Mouse (Mus musculus) liver, embryonic 14.5 days (tissue): Measurements from ENCODE around the gene Trim71. TPM values are rescaled to one million over a fixed set of nuclear protein-coding genes. Genes with fewer than 3 reads are reported as not detected.

ENCODE experiments used
- ATAC-seq: fragments of 200-750 bp; cut with Nextera tagmentation; 2 replicates; pipeline ENCODE4 v1.8.0; 2017; ENCODE audit warnings: moderate number of reproducible peaks, mild to moderate bottlenecking, moderate library complexity; ENCODE audit not compliant: insufficient read depth
- DNase-seq, 3 experiments: peaks; one replicate each; pipeline ENCODE4 v3.0.0-alpha.2; 2012 to 2013; ENCODE audit warnings: low read depth in 3 of 3, low spot score in 3 of 3
- H3K27ac ChIP-seq: fragments of 300-500 bp; sonication (generic); 2 replicates; pipeline ENCODE4 v1.5.1; 2014; ENCODE audit warnings: moderate library complexity, mild to moderate bottlenecking, control low read depth, inconsistent platforms
- H3K27me3 ChIP-seq: fragments of 300-500 bp; sonication (generic); 2 replicates; pipeline ENCODE4 v1.6.1; 2014; ENCODE audit warnings: mild to moderate bottlenecking, low read length, moderate library complexity; ENCODE audit not compliant: control insufficient read depth, insufficient read depth
- H3K36me3 ChIP-seq: fragments of 300-500 bp; sonication (generic); replicated peaks from 2 replicates; pipeline ENCODE4 v1.6.1; 2014; ENCODE audit warnings: low read depth; ENCODE audit not compliant: control insufficient read depth, insufficient read depth
- H3K4me1 ChIP-seq, 2 experiments: fragments of 200-500 bp in 1 of 2; fragments of 300-500 bp in 1 of 2; sonication (generic) in 1 of 2; replicated peaks; 2 replicates each; pipeline ENCODE4 v1.6.1; 2012 to 2014; ENCODE audit warnings: antibody characterized with exemption in 1 of 2, inconsistent platforms in 1 of 2, low read length in 1 of 2; ENCODE audit not compliant: control insufficient read depth in 2 of 2, insufficient read depth in 2 of 2
- H3K4me2 ChIP-seq: fragments of 300-500 bp; sonication (generic); 2 replicates; pipeline ENCODE4 v1.6.1; 2014; ENCODE audit warnings: low read depth, mild to moderate bottlenecking, control low read depth, moderate library complexity
- H3K4me3 ChIP-seq, 2 experiments: fragments of 200-500 bp in 1 of 2; fragments of 300-500 bp in 1 of 2; sonication (generic) in 1 of 2; 2 replicates each; pipeline ENCODE4 v1.5.1; 2012 to 2014; ENCODE audit warnings: low read depth in 2 of 2, low read length in 2 of 2, mild to moderate bottlenecking in 2 of 2, control low read depth in 1 of 2, inconsistent platforms in 1 of 2, moderate library complexity in 1 of 2; ENCODE audit not compliant: insufficient read depth in 1 of 2
- H3K9ac ChIP-seq: fragments of 300-500 bp; sonication (generic); replicated peaks from 2 replicates; pipeline ENCODE4 v1.6.1; 2014; ENCODE audit warnings: mild to moderate bottlenecking, control low read depth, moderate library complexity
- H3K9me3 ChIP-seq: fragments of 300-500 bp; sonication (generic); 2 replicates; pipeline ENCODE4 v1.6.1; 2016; ENCODE audit warnings: low read length, mixed read lengths; ENCODE audit not compliant: control insufficient read depth
- CTCF ChIP-seq: IDR thresholded peaks from 2 replicates; pipeline ENCODE4 v1.5.1; 2016; ENCODE audit warnings: antibody characterized with exemption, low read depth, control low read depth
- EP300 ChIP-seq: IDR thresholded peaks from 2 replicates; pipeline ENCODE4 v1.6.1; 2016; ENCODE audit warnings: antibody characterized with exemption, low read depth
- whole genome bisulfite sequencing: fragments of 180-500 bp; shearing (Covaris S2); extraction: QIAGEN DNeasy Blood & Tissue Kit; methylation state at CpG from one replicate; pipeline ENCODE4 v1.1.7; 2014; ENCODE audit not compliant: insufficient replicate concordance; 5-methylcytosine and 5-hydroxymethylcytosine counted together
- polyA plus RNA-seq, 2 experiments: library from polyadenylated mRNA; depleted of rRNA in 1 of 2; stranded (reverse) in 1 of 2; unstranded in 1 of 2; fragments of >200 nt; fragmentation: Nextera tagmentation in 1 of 2; extraction: Ambion mirVana in 1 of 2; gene quantifications; 2 replicates each; pipeline versions ENCODE4 v1.2.1 to v1.2.3; 2012 to 2014

The Trim71 gene
- polyA plus RNA-seq, 2 experiments: 0.62 to 0.74 TPM

- no peak overlapping the region for H3K27ac ChIP-seq
- no peak for TF ChIP-seq CTCF
- no peaks in the 10 kb centered on the region for H3K27me3 ChIP-seq
- no peak overlapping the region for H3K4me2 ChIP-seq
- peaks cover 0 to 6% of the 10 kb centered on the region in 2 experiments; a peak in 1 of 4 replicates for H3K4me1 ChIP-seq
- no peaks in the 10 kb centered on the region for H3K9me3 ChIP-seq
- no peak for DNase-seq
- WGBS: 73% methylated on average over 9 of the region's 9 CpGs
- H3K36me3 ChIP-seq: no peaks in the 10 kb centered on the region
- H3K4me3 ChIP-seq: no peak overlapping the region
- no peak for ATAC-seq
- H3K9ac ChIP-seq: no peak overlapping the region
Observed at GRCm38 (mm10) chr9:114534747-114535517, 29.2 kb downstream of the Trim71 start.

- peaks cover 0 to 4% of the 10 kb centered on the region in 2 experiments; a peak in 1 of 4 replicates for H3K4me1 ChIP-seq
- peak; percentile 39 for ATAC-seq
- no peaks in the 10 kb centered on the region for H3K36me3 ChIP-seq
- no peak for DNase-seq
- H3K9me3 ChIP-seq: no peaks in the 10 kb centered on the region
- WGBS: 33% methylated on average over 4 of the region's 4 CpGs
- H3K27ac ChIP-seq: no peak overlapping the region
- TF ChIP-seq CTCF (no peak), EP300 (no peak)
- no peak overlapping the region for H3K4me3 ChIP-seq
- no peak overlapping the region for H3K4me2 ChIP-seq
- no peak overlapping the region for H3K9ac ChIP-seq
- H3K27me3 ChIP-seq: no peaks in the 10 kb centered on the region
Observed at GRCm38 (mm10) chr9:114533848-114534247, 30.3 kb downstream of the Trim71 start.

- TF ChIP-seq EP300 (no peak), CTCF (no peak)
- no peaks in the 10 kb centered on the region for H3K9me3 ChIP-seq
- no peaks in the 10 kb centered on the region for H3K36me3 ChIP-seq
- ATAC-seq: no peak
- H3K4me3 ChIP-seq: no peak overlapping the region
- no peak for DNase-seq
- H3K4me2 ChIP-seq: no peak overlapping the region
- H3K4me1 ChIP-seq: peaks cover 0 to 10% of the 10 kb centered on the region in 2 experiments; a peak in 2 of 4 replicates
- H3K27ac ChIP-seq: no peak overlapping the region
- no peak overlapping the region for H3K9ac ChIP-seq
- no peaks in the 10 kb centered on the region for H3K27me3 ChIP-seq
- 68% methylated on average over 11 of the region's 11 CpGs for WGBS
Observed at GRCm38 (mm10) chr9:114531276-114531675, 32.9 kb downstream of the Trim71 start.

GRCm38 (mm10) chr9:114528680-114529048 is 35.5 kb downstream of the Trim71 start:
- H3K9me3 ChIP-seq: no peaks in the 10 kb centered on the region
- no peak overlapping the region for H3K4me2 ChIP-seq
- peaks cover 0 to 10% of the 10 kb centered on the region in 2 experiments; a peak in 2 of 4 replicates for H3K4me1 ChIP-seq
- ATAC-seq (no peak), DNase-seq (no peak)
- no peak for TF ChIP-seq CTCF
- no peak for TF ChIP-seq EP300
- no peak overlapping the region for H3K9ac ChIP-seq
- no peak overlapping the region for H3K27ac ChIP-seq
- H3K4me3 ChIP-seq: no peak overlapping the region
- H3K36me3 ChIP-seq: no peaks in the 10 kb centered on the region
- WGBS: 57% methylated on average over 9 of the region's 9 CpGs
- no peaks in the 10 kb centered on the region for H3K27me3 ChIP-seq

- no peak overlapping the region for H3K9ac ChIP-seq
- TF ChIP-seq EP300 (no peak), CTCF (no peak)
- ATAC-seq: peak; percentile 38; the same call in 1 of the 2 replicates
- H3K27me3 ChIP-seq: no peaks in the 10 kb centered on the region
- peak in 2 of 3 experiments; percentile 36 to 37 for DNase-seq
- H3K4me1 ChIP-seq: peaks cover 0 to 9% of the 10 kb centered on the region in 2 experiments; a peak in 2 of 4 replicates
- H3K27ac ChIP-seq: no peak overlapping the region
- H3K9me3 ChIP-seq: no peaks in the 10 kb centered on the region
- H3K4me3 ChIP-seq: no peak overlapping the region
- H3K4me2 ChIP-seq: peak overlapping the region; percentile 28; the same call in 1 of the 2 replicates
- 24% methylated on average over 17 of the region's 17 CpGs for WGBS
- H3K36me3 ChIP-seq: no peaks in the 10 kb centered on the region
Observed at GRCm38 (mm10) chr9:114527992-114528679, 36.0 kb downstream of the Trim71 start.
